Mouse (Mus musculus) heart, embryonic 10.5 days (tissue): ENCODE data around the gene Olfr1564. TPM values are rescaled to one million over a fixed set of nuclear protein-coding genes. Genes with fewer than 3 reads are reported as not detected.
"Not testable (repeated sequence)": the region's sequence is repeated elsewhere in the genome, so short reads cannot be mapped to it uniquely, and the experiment has no call there.

Source experiments
- DNase-seq: peaks from one replicate; pipeline ENCODE4 v3.0.0-alpha.2; 2017; ENCODE audit warnings: low spot score
- H3K27ac ChIP-seq: fragments of 300-500 bp; sonication (generic); 2 replicates; pipeline ENCODE4 v1.5.1; 2016; ENCODE audit warnings: mild to moderate bottlenecking
- H3K27me3 ChIP-seq: fragments of 300-500 bp; sonication (generic); 2 replicates; pipeline ENCODE4 v1.6.1; 2016; ENCODE audit warnings: mild to moderate bottlenecking; ENCODE audit not compliant: poor library complexity, insufficient read depth, severe bottlenecking
- H3K36me3 ChIP-seq: fragments of 300-500 bp; sonication (generic); 2 replicates; pipeline ENCODE4 v1.6.1; 2016; ENCODE audit warnings: mild to moderate bottlenecking, moderate library complexity
- H3K4me1 ChIP-seq: fragments of 300-500 bp; sonication (generic); 2 replicates; pipeline ENCODE4 v1.6.1; 2016; ENCODE audit warnings: mild to moderate bottlenecking
- H3K4me3 ChIP-seq: fragments of 300-500 bp; sonication (generic); 2 replicates; pipeline ENCODE4 v1.5.1; 2016; ENCODE audit warnings: mild to moderate bottlenecking, moderate library complexity
- H3K9me3 ChIP-seq: fragments of 300-500 bp; sonication (generic); 2 replicates; pipeline ENCODE4 v1.6.1; 2016; ENCODE audit warnings: mild to moderate bottlenecking, moderate library complexity
- WGBS: fragments of 180-500 bp; shearing (Covaris S2); methylation state at CpG from one replicate; pipeline ENCODE4 v1.1.7; 2016; 5-methylcytosine and 5-hydroxymethylcytosine counted together
- polyA plus RNA-seq: library from polyadenylated mRNA; unstranded; fragments of >200 nt; fragmentation: Nextera tagmentation; extraction: Ambion mirVana; gene quantifications from 2 replicates; pipeline ENCODE4 v1.2.1, GENCODE M21; 2016

The Olfr1564 gene
- polyA plus RNA-seq, result 0.13 TPM in 1 of 2 replicates, not detected in the other

GRCm38 (mm10) chr17:33221590-33221989 is at the start of gene Olfr1564:
Olfr1564 (minus strand) TSS chr17:33221690.
- Histone ChIP-seq H3K27me3 (no peaks in the 10 kb centered on the region), H3K4me1 (no peaks in the 10 kb centered on the region), H3K36me3 (no peaks in the 10 kb centered on the region), H3K4me3 (no peak within 1 kb of the TSS), H3K27ac (no peak within 1 kb of the TSS), H3K9me3 (peaks cover 9% of the 10 kb centered on the region)
- DNase-seq, result no peak
- 72% methylated on average over 2 of the region's 2 CpGs for WGBS

GRCm38 (mm10) chr17:33268907-33269306 is 47.4 kb upstream of the Olfr1564 start:
- WGBS, result 82% methylated on average over 9 of the region's 9 CpGs
- no peak overlapping the region for H3K27ac ChIP-seq
- no peaks in the 10 kb centered on the region for H3K27me3 ChIP-seq
- H3K4me3 ChIP-seq, result no peak overlapping the region
- H3K36me3 ChIP-seq, result no peaks in the 10 kb centered on the region
- 0 out of 2 replicates have a peak, but pooled peaks cover 3% of the 10 kb centered on the region for H3K9me3 ChIP-seq
- peak; percentile 63 for DNase-seq
- no peaks in the 10 kb centered on the region for H3K4me1 ChIP-seq

- 69% methylated on average over 1 of the region's 1 CpGs for WGBS
Observed at GRCm38 (mm10) chr17:33264376-33264775, 42.9 kb upstream of the Olfr1564 start, which contains the start of gene Olfr63. Olfr63 (plus strand) TSS chr17:33264676.

GRCm38 (mm10) chr17:33255319-33255657 is 33.8 kb upstream of the Olfr1564 start:
- H3K4me3 ChIP-seq, H3K36me3 ChIP-seq, H3K4me1 ChIP-seq, DNase-seq, H3K9me3 ChIP-seq, H3K27me3 ChIP-seq, H3K27ac ChIP-seq: not testable (repeated sequence)
- no CpG with 5 or more reads among the region's 2 CpGs for WGBS

More at GRCm38 (mm10) chr17:33264376-33264775, 42.9 kb upstream of the Olfr1564 start, which contains the start of gene Olfr63:
- H3K4me3 ChIP-seq, result no peak within 1 kb of the TSS
- H3K4me1 ChIP-seq, result no peaks in the 10 kb centered on the region
- no peaks in the 10 kb centered on the region for H3K36me3 ChIP-seq
- H3K9me3 ChIP-seq, result no peaks in the 10 kb centered on the region
- no peaks in the 10 kb centered on the region for H3K27me3 ChIP-seq
- DNase-seq, result no peak
- no peak within 1 kb of the TSS for H3K27ac ChIP-seq

DNA sequence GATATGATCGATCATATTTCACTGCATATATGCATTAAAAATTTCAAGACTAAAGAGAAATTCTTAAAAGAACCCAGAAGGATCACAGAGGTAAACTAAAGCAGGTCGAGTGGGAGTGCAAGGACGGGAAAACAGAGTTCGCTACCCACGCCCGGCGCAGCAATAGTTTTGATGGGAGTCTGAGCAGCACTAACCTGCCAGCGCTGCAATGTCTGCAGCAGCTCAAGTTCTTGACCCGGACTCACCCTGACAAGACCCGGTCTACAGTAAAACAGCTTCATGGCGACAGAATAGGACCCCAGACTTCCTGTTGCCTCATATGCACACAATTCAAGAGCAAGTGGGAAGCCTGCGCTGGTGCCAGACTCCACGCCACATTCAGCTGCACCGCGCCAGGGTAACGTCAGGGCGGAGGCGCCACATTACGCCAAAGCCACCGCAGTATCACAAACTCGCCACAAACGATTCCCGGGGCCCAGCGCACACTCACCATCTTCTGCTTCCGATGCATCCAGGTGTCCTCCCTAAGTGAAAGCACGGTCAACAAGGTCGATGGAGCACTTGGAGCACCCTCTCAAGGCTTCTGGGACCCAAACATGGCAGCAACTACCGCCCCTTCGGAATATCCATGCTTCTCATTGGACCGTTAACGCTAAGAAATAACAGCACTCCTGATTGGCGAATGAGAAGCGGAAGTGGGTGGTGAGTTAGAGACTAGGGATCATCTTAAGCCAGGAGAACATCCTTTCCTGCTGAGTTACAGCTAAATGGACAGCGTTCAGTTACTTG is 33.2 kb upstream of the Olfr1564 start, which contains the start of gene Zfp955a:
Zfp955a (minus strand) TSS at position 616 of the 789 bp plus-strand sequence.
- H3K36me3 ChIP-seq, result not testable (repeated sequence)
- WGBS, result 32% methylated on average over 1 of the region's 34 CpGs

DNA sequence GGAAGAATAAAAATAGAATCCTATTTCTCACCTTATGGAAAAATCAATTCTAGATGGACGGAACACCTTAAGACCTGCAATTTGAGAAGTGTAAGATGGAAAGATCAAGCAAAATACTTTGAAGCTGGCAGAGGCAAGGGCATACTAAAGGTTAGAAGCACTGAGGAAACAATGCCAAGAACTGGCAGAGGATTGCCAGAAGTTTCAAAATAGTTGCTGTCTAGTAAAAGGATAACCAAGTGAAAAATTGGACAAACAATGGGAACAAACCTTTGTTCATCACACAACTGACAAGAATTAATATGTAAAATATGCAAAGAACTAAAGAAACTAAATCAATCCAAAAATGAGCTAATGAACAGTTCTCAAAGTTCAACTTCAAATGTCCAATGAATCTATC is 15.2 kb upstream of the Olfr1564 start:
- peaks cover 24% of the 10 kb centered on the region for H3K36me3 ChIP-seq
- not testable (repeated sequence) for H3K4me3 ChIP-seq, H3K9me3 ChIP-seq, DNase-seq, H3K27ac ChIP-seq, H3K27me3 ChIP-seq, H3K4me1 ChIP-seq
- WGBS, result 91% methylated on average over 1 of the region's 1 CpGs

More for the DNA sequence above, 33.2 kb upstream of the Olfr1564 start, which contains the start of gene Zfp955a:
- H3K4me3 ChIP-seq, H3K27ac ChIP-seq, H3K27me3 ChIP-seq, H3K9me3 ChIP-seq, DNase-seq, H3K4me1 ChIP-seq: not testable (repeated sequence)

DNA sequence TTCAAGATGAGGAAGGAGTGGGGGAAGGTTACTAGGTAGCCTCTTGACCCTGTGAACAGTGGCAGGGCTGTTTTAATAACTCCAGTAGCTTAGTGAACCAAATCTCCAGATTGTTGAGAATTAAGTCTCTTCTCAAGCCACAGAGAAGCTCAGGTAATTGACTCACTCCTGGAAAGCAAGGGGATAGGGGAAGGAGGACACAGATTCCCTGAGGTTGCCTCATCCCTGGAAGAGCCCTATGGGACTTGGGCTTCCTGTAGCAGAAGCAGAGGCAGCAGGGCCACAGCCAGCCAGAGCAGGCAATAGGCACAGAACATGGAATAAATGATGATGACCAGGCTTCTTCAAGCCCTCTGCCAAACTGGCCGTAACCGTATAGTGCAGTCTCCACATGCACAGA is 30.5 kb downstream of the Olfr1564 start, which contains the start of gene Olfr239:
Olfr239 (plus strand) TSS at position 301 of the 400 bp plus-strand sequence.
- not testable (repeated sequence) for H3K27ac ChIP-seq, H3K27me3 ChIP-seq, H3K4me1 ChIP-seq, H3K36me3 ChIP-seq, H3K9me3 ChIP-seq, H3K4me3 ChIP-seq, DNase-seq
- no CpG with 5 or more reads among the region's 2 CpGs for WGBS

DNA sequence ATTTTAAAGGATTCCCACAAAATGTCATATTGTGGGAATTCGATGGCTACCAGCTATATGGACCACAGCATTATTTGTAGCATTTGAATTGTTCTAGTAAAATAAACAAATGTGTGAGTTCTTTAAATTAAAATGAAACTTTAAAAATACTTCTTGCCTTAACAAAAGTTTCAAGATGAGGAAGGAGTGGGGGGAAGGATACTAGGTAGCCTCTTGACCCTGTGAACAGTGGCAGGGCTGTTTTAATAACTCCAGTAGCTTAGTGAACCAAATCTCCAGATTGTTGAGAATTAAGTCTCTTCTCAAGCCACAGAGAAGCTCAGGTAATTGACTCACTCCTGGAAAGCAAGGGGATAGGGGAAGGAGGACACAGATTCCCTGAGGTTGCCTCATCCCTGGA is 53.3 kb downstream of the Olfr1564 start, which contains the start of gene Olfr55:
Olfr55 (plus strand) TSS at position 301 of the 400 bp plus-strand sequence.
- H3K27ac ChIP-seq, H3K4me3 ChIP-seq, H3K4me1 ChIP-seq, H3K9me3 ChIP-seq, DNase-seq, H3K36me3 ChIP-seq, H3K27me3 ChIP-seq: not testable (repeated sequence)
- 76% methylated on average over 1 of the region's 1 CpGs for WGBS

Other genes starting within 250 kb of the Olfr1564 start
- gene Zfp952, start 228.6 kb downstream of the Olfr1564 start, polyA plus RNA-seq, result 8.6 and 8.9 TPM in 2 replicates
- gene Zfp763, start 188.3 kb downstream of the Olfr1564 start, polyA plus RNA-seq, result 7.1 and 8.0 TPM in 2 replicates
- not detected in 2 replicates for gene 4921501E09Rik, start 153.6 kb downstream of the Olfr1564 start, polyA plus RNA-seq
- 5.0 and 5.8 TPM in 2 replicates for gene Zfp563, start 132.4 kb downstream of the Olfr1564 start, polyA plus RNA-seq
- 0.18 TPM in 1 of 2 replicates, not detected in the other for gene Morc2b, start 82.0 kb downstream of the Olfr1564 start, polyA plus RNA-seq
- gene Olfr55, start 53.2 kb downstream of the Olfr1564 start, polyA plus RNA-seq, result not detected in 2 replicates
- gene Olfr239, start 30.4 kb downstream of the Olfr1564 start, polyA plus RNA-seq, result not detected in 2 replicates
- gene Zfp955a, start 33.5 kb upstream of the Olfr1564 start, polyA plus RNA-seq, result 13.9 and 14.0 TPM in 2 replicates
- gene Olfr63, start 43.0 kb upstream of the Olfr1564 start, polyA plus RNA-seq, result 0.02 and 0.06 TPM in 2 replicates
- gene Zfp955b, start 67.9 kb upstream of the Olfr1564 start, polyA plus RNA-seq, result 8.2 and 10.2 TPM in 2 replicates
- gene Zfp81, start 137.2 kb upstream of the Olfr1564 start, polyA plus RNA-seq, result 6.1 and 7.7 TPM in 2 replicates
- 8.8 and 13.3 TPM in 2 replicates for gene Zfp101, start 173.0 kb upstream of the Olfr1564 start, polyA plus RNA-seq
- gene Actl9, start 211.2 kb upstream of the Olfr1564 start, polyA plus RNA-seq, result not detected in 2 replicates